In the genomic region with DNA sequence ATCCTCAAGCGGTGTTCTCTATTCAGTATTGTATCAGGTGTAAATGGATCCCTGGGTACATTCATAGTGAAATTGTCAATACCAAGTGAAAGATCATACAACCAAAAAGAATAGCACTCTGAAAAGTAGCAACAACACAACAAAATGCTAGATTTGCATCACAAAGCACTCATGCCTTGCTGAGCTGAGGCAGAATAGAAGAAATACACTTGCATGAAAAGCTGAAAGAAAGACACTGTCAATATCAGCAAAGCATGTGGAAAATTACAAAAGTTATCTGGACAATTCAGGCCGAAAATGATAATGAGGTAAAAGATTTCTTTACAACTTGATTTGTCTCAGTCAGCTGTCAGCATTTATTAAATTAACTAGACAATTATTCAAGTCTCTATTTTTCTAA, we compare ENCODE assay signal across 25 mouse cellular contexts.
"Had no signal": no experiment of that assay in that cellular context is flagged by ENCODE, and none has a peak within 500 bp of the region (broad histone marks: within the 10 kb centered on the region; RNA-seq: fewer than 3 reads in every experiment).

No protein-coding gene starts in this region.

- DNase-seq: kidney, adult 18-20 months; kidney, adult 9 months; kidney, postnatal 14 days; kidney, postnatal 4 days; left cerebral cortex, postnatal 4 days; liver, postnatal 0 days; lung, embryonic 14.5 days; lung, postnatal 36 days; right cerebral cortex, adult 18-20 months; right cerebral cortex, postnatal 14 days; right cerebral cortex, postnatal 4 days; thymus, adult 2 months; thymus, postnatal 14 days; thymus, postnatal 4 days had no signal

- H3K9me3 ChIP-seq: limb, embryonic 12.5 days; limb, embryonic 15.5 days; megakaryocyte, embryonic 14.5 days; midbrain, embryonic 15.5 days; neural tube, embryonic 12.5 days; neural tube, embryonic 15.5 days had no signal

- H3K4me1 ChIP-seq: limb, embryonic 12.5 days; limb, embryonic 15.5 days; megakaryocyte, embryonic 14.5 days; midbrain, embryonic 15.5 days; neural tube, embryonic 12.5 days; neural tube, embryonic 15.5 days had no signal

- ATAC-seq: liver, postnatal 0 days; lung, postnatal 0 days; midbrain, embryonic 15.5 days had no signal

- H3K27ac ChIP-seq: limb, embryonic 12.5 days; limb, embryonic 15.5 days; liver, embryonic 14.5 days; midbrain, embryonic 15.5 days; neural tube, embryonic 12.5 days; neural tube, embryonic 15.5 days; stomach, postnatal 0 days had no signal

- H3K9ac ChIP-seq: limb, embryonic 12.5 days; limb, embryonic 15.5 days; liver, embryonic 14.5 days; liver, postnatal 0 days; lung, embryonic 14.5 days; midbrain, embryonic 15.5 days; neural tube, embryonic 12.5 days; neural tube, embryonic 15.5 days had no signal

- H3K4me2 ChIP-seq: limb, embryonic 12.5 days; limb, embryonic 15.5 days; liver, embryonic 11.5 days; lung, embryonic 14.5 days; midbrain, embryonic 15.5 days; neural tube, embryonic 12.5 days; neural tube, embryonic 15.5 days had no signal

- H3K4me3 ChIP-seq: limb, embryonic 12.5 days; limb, embryonic 15.5 days; megakaryocyte, embryonic 14.5 days; midbrain, embryonic 15.5 days; myocyte; neural tube, embryonic 12.5 days; neural tube, embryonic 15.5 days had no signal

- H3K27me3 ChIP-seq: limb, embryonic 12.5 days; limb, embryonic 15.5 days; megakaryocyte, embryonic 14.5 days; midbrain, embryonic 15.5 days; neural tube, embryonic 12.5 days; neural tube, embryonic 15.5 days had no signal

- H3K36me3 ChIP-seq: limb, embryonic 12.5 days; limb, embryonic 15.5 days; midbrain, embryonic 15.5 days; neural tube, embryonic 12.5 days; neural tube, embryonic 15.5 days had no signal
